Mouse (Mus musculus): ENCODE measurements around the gene Rpl11. TPM values are rescaled to one million over a fixed set of nuclear protein-coding genes. Genes with fewer than 3 reads are reported as not detected.

Gene Rpl11
- polyA plus RNA-seq, 1 experiment from 2014 or later: 388 TPM

- H3K4me3 ChIP-seq: no peak overlapping the region
- no peak overlapping the region for H3K27ac ChIP-seq
- no peaks in the 10 kb centered on the region for H3K9me3 ChIP-seq
- H3K4me1 ChIP-seq (replicated peaks): no peaks in the 10 kb centered on the region
- no peaks in the 10 kb centered on the region for H3K27me3 ChIP-seq (ENCODE audit: insufficient read depth, poor library complexity, severe bottlenecking)
- DNase-seq (ENCODE audit: low spot score): no peak
- peaks cover 97% of the 10 kb centered on the region for H3K36me3 ChIP-seq
- 87% methylated on average over 8 of the region's 8 CpGs for WGBS
These were observed 44.3 kb downstream of the Rpl11 start for GRCm38 (mm10) chr4:136008782-136009447.

GRCm38 (mm10) chr4:136006821-136007220 is 46.4 kb downstream of the Rpl11 start:
- Histone ChIP-seq H3K9me3 (no peaks in the 10 kb centered on the region), H3K4me1 (replicated peaks) (no peaks in the 10 kb centered on the region), H3K27ac (no peak overlapping the region), H3K27me3 (ENCODE audit: insufficient read depth, poor library complexity, severe bottlenecking) (no peaks in the 10 kb centered on the region), H3K4me3 (no peak overlapping the region), H3K36me3 (peaks cover 99% of the 10 kb centered on the region)
- no peak for DNase-seq (ENCODE audit: low spot score)
- WGBS: 94% methylated on average over 3 of the region's 3 CpGs

- no peak overlapping the region for H3K4me3 ChIP-seq
- no peak for DNase-seq (ENCODE audit: low spot score)
- H3K4me1 ChIP-seq (replicated peaks): no peaks in the 10 kb centered on the region
- 93% methylated on average over 2 of the region's 2 CpGs for WGBS
- H3K36me3 ChIP-seq: peaks cover 91% of the 10 kb centered on the region
- no peaks in the 10 kb centered on the region for H3K9me3 ChIP-seq
- H3K27me3 ChIP-seq (ENCODE audit: insufficient read depth, poor library complexity, severe bottlenecking): no peaks in the 10 kb centered on the region
- H3K27ac ChIP-seq: no peak overlapping the region
These were observed 48.3 kb downstream of the Rpl11 start for GRCm38 (mm10) chr4:136004921-136005320.

- Histone ChIP-seq H3K4me1 (replicated peaks) (no peaks in the 10 kb centered on the region), H3K4me3 (no peak overlapping the region), H3K36me3 (peaks cover 83% of the 10 kb centered on the region), H3K9me3 (no peaks in the 10 kb centered on the region), H3K27me3 (ENCODE audit: insufficient read depth, poor library complexity, severe bottlenecking) (no peaks in the 10 kb centered on the region), H3K27ac (no peak overlapping the region)
- no peak for DNase-seq (ENCODE audit: low spot score)
- WGBS: 91% methylated on average over 5 of the region's 5 CpGs
These were observed 49.0 kb downstream of the Rpl11 start for GRCm38 (mm10) chr4:136004107-136004675.

- DNase-seq (ENCODE audit: low spot score): no peak
- WGBS: 88% methylated on average over 4 of the region's 4 CpGs
- H3K36me3 ChIP-seq: no peaks in the 10 kb centered on the region
These were observed 58.1 kb downstream of the Rpl11 start for GRCm38 (mm10) chr4:135995118-135995517.

GRCm38 (mm10) chr4:135993941-135994340 is 59.3 kb downstream of the Rpl11 start:
- Histone ChIP-seq H3K4me1 (replicated peaks) (no peaks in the 10 kb centered on the region), H3K27ac (no peak overlapping the region), H3K27me3 (ENCODE audit: insufficient read depth, poor library complexity, severe bottlenecking) (no peaks in the 10 kb centered on the region), H3K36me3 (no peaks in the 10 kb centered on the region), H3K4me3 (no peak overlapping the region), H3K9me3 (peaks cover 11% of the 10 kb centered on the region)
- 94% methylated on average over 6 of the region's 6 CpGs for WGBS
- DNase-seq (ENCODE audit: low spot score): no peak

More at GRCm38 (mm10) chr4:135995118-135995517, 58.1 kb downstream of the Rpl11 start:
- no peaks in the 10 kb centered on the region for H3K4me1 ChIP-seq (replicated peaks)
- no peak overlapping the region for H3K27ac ChIP-seq
- H3K27me3 ChIP-seq (ENCODE audit: insufficient read depth, poor library complexity, severe bottlenecking): no peaks in the 10 kb centered on the region
- peaks cover 11% of the 10 kb centered on the region for H3K9me3 ChIP-seq
- H3K4me3 ChIP-seq: no peak overlapping the region

GRCm38 (mm10) chr4:135987714-135988113 is 65.5 kb downstream of the Rpl11 start:
- Histone ChIP-seq H3K27ac (peak overlapping the region; percentile 95), H3K9me3 (no peaks in the 10 kb centered on the region), H3K4me1 (replicated peaks) (peaks cover 30% of the 10 kb centered on the region), H3K27me3 (ENCODE audit: insufficient read depth, poor library complexity, severe bottlenecking) (no peaks in the 10 kb centered on the region), H3K36me3 (peaks cover 30% of the 10 kb centered on the region), H3K4me3 (peak overlapping the region; percentile 95)
- DNase-seq (ENCODE audit: low spot score): no peak
- WGBS: 74% methylated on average over 9 of the region's 9 CpGs

- peak; percentile 94 for DNase-seq (ENCODE audit: low spot score)
- under 1% methylated on average over 81 of the region's 81 CpGs for WGBS
- H3K4me3 ChIP-seq: peak within 1 kb of the TSS; percentile 95
These were observed 66.1 kb downstream of the Rpl11 start, which contains the start of gene Pithd1 for GRCm38 (mm10) chr4:135986943-135987710. Gene Pithd1 (minus strand): TSS chr4:135987264.

GRCm38 (mm10) chr4:135986301-135986942 is 66.8 kb downstream of the Rpl11 start:
- H3K27ac ChIP-seq: peak overlapping the region; percentile 95
- DNase-seq (ENCODE audit: low spot score): no peak

More at GRCm38 (mm10) chr4:135986943-135987710, 66.1 kb downstream of the Rpl11 start, which contains the start of gene Pithd1:
- Histone ChIP-seq H3K36me3 (peaks cover 36% of the 10 kb centered on the region), H3K9me3 (no peaks in the 10 kb centered on the region), H3K27me3 (ENCODE audit: insufficient read depth, poor library complexity, severe bottlenecking) (no peaks in the 10 kb centered on the region), H3K4me1 (replicated peaks) (peaks cover 30% of the 10 kb centered on the region), H3K27ac (peak within 1 kb of the TSS; percentile 95)

GRCm38 (mm10) chr4:135985769-135986168 is 67.5 kb downstream of the Rpl11 start:
- DNase-seq (ENCODE audit: low spot score): no peak
- Histone ChIP-seq H3K27me3 (ENCODE audit: insufficient read depth, poor library complexity, severe bottlenecking) (no peaks in the 10 kb centered on the region), H3K9me3 (no peaks in the 10 kb centered on the region), H3K36me3 (peaks cover 49% of the 10 kb centered on the region), H3K27ac (no peak overlapping the region), H3K4me3 (peak overlapping the region; percentile 95), H3K4me1 (replicated peaks) (peaks cover 30% of the 10 kb centered on the region)
- WGBS: 95% methylated on average over 7 of the region's 7 CpGs

More at GRCm38 (mm10) chr4:135986301-135986942, 66.8 kb downstream of the Rpl11 start:
- Histone ChIP-seq H3K9me3 (no peaks in the 10 kb centered on the region), H3K27me3 (ENCODE audit: insufficient read depth, poor library complexity, severe bottlenecking) (no peaks in the 10 kb centered on the region), H3K36me3 (peaks cover 43% of the 10 kb centered on the region), H3K4me3 (peak overlapping the region; percentile 95), H3K4me1 (replicated peaks) (peaks cover 30% of the 10 kb centered on the region)
- WGBS: 10% methylated on average over 23 of the region's 23 CpGs

- Histone ChIP-seq H3K9me3 (no peaks in the 10 kb centered on the region), H3K4me1 (replicated peaks) (peaks cover 30% of the 10 kb centered on the region), H3K27ac (no peak overlapping the region), H3K4me3 (no peak overlapping the region), H3K36me3 (peaks cover 55% of the 10 kb centered on the region), H3K27me3 (ENCODE audit: insufficient read depth, poor library complexity, severe bottlenecking) (no peaks in the 10 kb centered on the region)
- DNase-seq (ENCODE audit: low spot score): no peak
- 90% methylated on average over 5 of the region's 5 CpGs for whole genome bisulfite sequencing
These were observed 68.0 kb downstream of the Rpl11 start for GRCm38 (mm10) chr4:135985193-135985592.

- WGBS: 93% methylated on average over 5 of the region's 5 CpGs
- Histone ChIP-seq H3K4me3 (no peak overlapping the region; the same call in 1 of the 2 replicates), H3K4me1 (replicated peaks) (peaks cover 30% of the 10 kb centered on the region), H3K27me3 (ENCODE audit: insufficient read depth, poor library complexity, severe bottlenecking) (no peaks in the 10 kb centered on the region), H3K27ac (no peak overlapping the region), H3K9me3 (no peaks in the 10 kb centered on the region), H3K36me3 (peaks cover 55% of the 10 kb centered on the region)
- DNase-seq (ENCODE audit: low spot score): no peak
These were observed 68.7 kb downstream of the Rpl11 start for GRCm38 (mm10) chr4:135984556-135984955.
